Mouse (Mus musculus): ENCODE results near the gene Hunk. TPM values are rescaled to one million over a fixed set of nuclear protein-coding genes. Genes with fewer than 3 reads are reported as not detected.

Hunk gene
- polyA plus RNA-seq, 1 experiment: 0.07 TPM

GRCm38 (mm10) chr16:90424391-90424790 is 38.6 kb downstream of the Hunk start:
- H3K36me3 ChIP-seq (replicated peaks; ENCODE audit: low read length): no peaks in the 10 kb centered on the region
- no peaks in the 10 kb centered on the region for H3K4me1 ChIP-seq
- TF ChIP-seq FLI1 (IDR thresholded peaks at IDR 0.05; ENCODE audit: low read length) (no peak), GATA1 (IDR thresholded peaks at IDR 0.05; ENCODE audit: borderline replicate concordance, low read length) (no peak)
- H3K9me3 ChIP-seq: peaks cover 13% of the 10 kb centered on the region
- H3K27me3 ChIP-seq (replicated peaks): no peaks in the 10 kb centered on the region
- no peak overlapping the region for H3K4me3 ChIP-seq (replicated peaks)

- peaks cover 19% of the 10 kb centered on the region for H3K9me3 ChIP-seq
- no peak for TF ChIP-seq FLI1 (IDR thresholded peaks at IDR 0.05; ENCODE audit: low read length)
- TF ChIP-seq GATA1 (IDR thresholded peaks at IDR 0.05; ENCODE audit: borderline replicate concordance, low read length): no peak
Observed at GRCm38 (mm10) chr16:90426234-90426633, 40.4 kb downstream of the Hunk start.

GRCm38 (mm10) chr16:90427838-90428630 is 42.2 kb downstream of the Hunk start:
- Histone ChIP-seq H3K27me3 (replicated peaks) (no peaks in the 10 kb centered on the region), H3K4me3 (replicated peaks) (no peak overlapping the region), H3K36me3 (replicated peaks; ENCODE audit: low read length) (no peaks in the 10 kb centered on the region), H3K9me3 (peaks cover 34% of the 10 kb centered on the region), H3K4me1 (no peaks in the 10 kb centered on the region)
- TF ChIP-seq GATA1 (IDR thresholded peaks at IDR 0.05; ENCODE audit: borderline replicate concordance, low read length): no peak
- TF ChIP-seq FLI1 (IDR thresholded peaks at IDR 0.05; ENCODE audit: low read length): no peak

More at GRCm38 (mm10) chr16:90426234-90426633, 40.4 kb downstream of the Hunk start:
- no peaks in the 10 kb centered on the region for H3K4me1 ChIP-seq
- H3K27me3 ChIP-seq (replicated peaks): no peaks in the 10 kb centered on the region
- H3K4me3 ChIP-seq (replicated peaks): no peak overlapping the region
- H3K36me3 ChIP-seq (replicated peaks; ENCODE audit: low read length): no peaks in the 10 kb centered on the region

GRCm38 (mm10) chr16:90433551-90433950 is 47.7 kb downstream of the Hunk start:
- H3K4me3 ChIP-seq (replicated peaks): no peak overlapping the region
- TF ChIP-seq GATA1 (IDR thresholded peaks at IDR 0.05; ENCODE audit: borderline replicate concordance, low read length) (no peak), FLI1 (IDR thresholded peaks at IDR 0.05; ENCODE audit: low read length) (no peak)
- H3K27me3 ChIP-seq (replicated peaks): peaks cover 2% of the 10 kb centered on the region
- H3K9me3 ChIP-seq: peaks cover 46% of the 10 kb centered on the region
- no peaks in the 10 kb centered on the region for H3K36me3 ChIP-seq (replicated peaks; ENCODE audit: low read length)
- no peaks in the 10 kb centered on the region for H3K4me1 ChIP-seq

GRCm38 (mm10) chr16:90435231-90435630 is 49.4 kb downstream of the Hunk start:
- peaks cover 45% of the 10 kb centered on the region for H3K9me3 ChIP-seq
- no peak overlapping the region for H3K4me3 ChIP-seq (replicated peaks)
- TF ChIP-seq GATA1 (IDR thresholded peaks at IDR 0.05; ENCODE audit: borderline replicate concordance, low read length) (no peak), FLI1 (IDR thresholded peaks at IDR 0.05; ENCODE audit: low read length) (no peak)
- H3K27me3 ChIP-seq (replicated peaks): peaks cover 2% of the 10 kb centered on the region
- H3K4me1 ChIP-seq: no peaks in the 10 kb centered on the region
- H3K36me3 ChIP-seq (replicated peaks; ENCODE audit: low read length): no peaks in the 10 kb centered on the region

- peaks cover 2% of the 10 kb centered on the region for H3K27me3 ChIP-seq (replicated peaks)
- TF ChIP-seq GATA1 (IDR thresholded peaks at IDR 0.05; ENCODE audit: borderline replicate concordance, low read length): no peak
- TF ChIP-seq FLI1 (IDR thresholded peaks at IDR 0.05; ENCODE audit: low read length): no peak
- H3K36me3 ChIP-seq (replicated peaks; ENCODE audit: low read length): no peaks in the 10 kb centered on the region
- H3K4me3 ChIP-seq (replicated peaks): no peak overlapping the region
- no peaks in the 10 kb centered on the region for H3K4me1 ChIP-seq
- H3K9me3 ChIP-seq: peaks cover 37% of the 10 kb centered on the region
Observed at GRCm38 (mm10) chr16:90437276-90437675, 51.5 kb downstream of the Hunk start.

- H3K27me3 ChIP-seq (replicated peaks): peaks cover 2% of the 10 kb centered on the region
- peaks cover 21% of the 10 kb centered on the region for H3K9me3 ChIP-seq
- H3K36me3 ChIP-seq (replicated peaks; ENCODE audit: low read length): no peaks in the 10 kb centered on the region
- no peaks in the 10 kb centered on the region for H3K4me1 ChIP-seq
- TF ChIP-seq FLI1 (IDR thresholded peaks at IDR 0.05; ENCODE audit: low read length) (no peak), GATA1 (IDR thresholded peaks at IDR 0.05; ENCODE audit: borderline replicate concordance, low read length) (no peak)
- H3K4me3 ChIP-seq (replicated peaks): no peak overlapping the region
Observed at GRCm38 (mm10) chr16:90439493-90439892, 53.7 kb downstream of the Hunk start.

GRCm38 (mm10) chr16:90440654-90441053 is 54.8 kb downstream of the Hunk start:
- Histone ChIP-seq H3K27me3 (replicated peaks) (peaks cover 2% of the 10 kb centered on the region), H3K4me3 (replicated peaks) (no peak overlapping the region), H3K36me3 (replicated peaks; ENCODE audit: low read length) (no peaks in the 10 kb centered on the region), H3K4me1 (no peaks in the 10 kb centered on the region), H3K9me3 (peaks cover 15% of the 10 kb centered on the region; the same call in 1 of the 2 replicates)
- TF ChIP-seq GATA1 (IDR thresholded peaks at IDR 0.05; ENCODE audit: borderline replicate concordance, low read length): no peak
- TF ChIP-seq FLI1 (IDR thresholded peaks at IDR 0.05; ENCODE audit: low read length): no peak

- H3K4me1 ChIP-seq: no peaks in the 10 kb centered on the region
- no peaks in the 10 kb centered on the region for H3K27me3 ChIP-seq (replicated peaks)
- H3K4me3 ChIP-seq (replicated peaks): no peak overlapping the region
- H3K36me3 ChIP-seq (replicated peaks; ENCODE audit: low read length): no peaks in the 10 kb centered on the region
- TF ChIP-seq FLI1 (IDR thresholded peaks at IDR 0.05; ENCODE audit: low read length) (no peak), GATA1 (IDR thresholded peaks at IDR 0.05; ENCODE audit: borderline replicate concordance, low read length) (no peak)
- H3K9me3 ChIP-seq: 0 out of 2 replicates have a peak, but pooled peaks cover 8% of the 10 kb centered on the region
Observed at GRCm38 (mm10) chr16:90442991-90443390, 57.2 kb downstream of the Hunk start.

GRCm38 (mm10) chr16:90453197-90453596 is 67.4 kb downstream of the Hunk start:
- no peaks in the 10 kb centered on the region for H3K4me1 ChIP-seq
- H3K4me3 ChIP-seq (replicated peaks): no peak overlapping the region
- TF ChIP-seq GATA1 (IDR thresholded peaks at IDR 0.05; ENCODE audit: borderline replicate concordance, low read length) (no peak), FLI1 (IDR thresholded peaks at IDR 0.05; ENCODE audit: low read length) (no peak)
- no peaks in the 10 kb centered on the region for H3K9me3 ChIP-seq
- no peaks in the 10 kb centered on the region for H3K36me3 ChIP-seq (replicated peaks; ENCODE audit: low read length)
- H3K27me3 ChIP-seq (replicated peaks): no peaks in the 10 kb centered on the region
